Mouse (Mus musculus) liver, embryonic 13.5 days (tissue): ENCODE measurements around the gene Zxdb. TPM values are rescaled to one million over a fixed set of nuclear protein-coding genes. Genes with fewer than 3 reads are reported as not detected.

ENCODE experiments used
- polyA plus RNA-seq: library from polyadenylated mRNA; unstranded; fragments of >200 nt; fragmentation: Nextera tagmentation; extraction: Ambion mirVana; gene quantifications from 2 replicates; pipeline ENCODE4 v1.2.1, GENCODE M21; 2015

Gene Zxdb
- polyA plus RNA-seq, 1 experiment from 2014 or later: 0.23 TPM

Other genes with a start within 250 kb of the Zxdb start
- gene Maged1, start 182.4 kb upstream of the Zxdb start, polyA plus RNA-seq: 74.3 and 89.8 TPM in 2 replicates
- 1.1 TPM in 2 replicates for gene Gspt2, start 88.5 kb upstream of the Zxdb start, polyA plus RNA-seq